In the genomic region with DNA sequence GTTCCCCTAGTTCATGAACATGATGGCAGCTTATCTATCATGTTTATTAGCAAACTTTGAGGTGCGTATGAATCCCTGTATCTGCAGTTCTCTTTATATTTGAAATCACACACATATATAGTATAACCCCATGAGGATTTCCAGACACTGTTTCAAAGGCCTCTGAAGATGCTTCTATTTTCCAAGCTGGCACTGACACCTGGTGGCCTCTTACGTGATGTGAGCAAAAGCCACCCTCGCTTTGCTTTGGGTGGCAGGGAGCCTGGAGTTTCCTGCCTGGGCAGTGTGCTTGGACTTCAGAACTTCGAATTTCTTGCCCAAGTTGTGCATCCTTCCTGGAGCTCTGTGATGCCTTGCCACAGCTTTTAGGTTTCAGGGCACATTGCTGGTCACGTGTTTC, we compare ENCODE assay signal across 9 mouse cellular contexts.
A peak's percentile ranks its signal among the peaks of the same experiment; 100 is the strongest.
DNase-seq lines count a peak whose midpoint lies in the region; ATAC-seq and TF ChIP-seq lines count a peak whose summit lies in the region.
"Had no signal": no experiment of that assay in that cellular context is flagged by ENCODE, and none has a peak within 500 bp of the region (broad histone marks: within the 10 kb centered on the region; RNA-seq: fewer than 3 reads in every experiment).

No protein-coding gene starts in this region.

- TF ChIP-seq POLR2A in olfactory bulb, adult 2 months (IDR thresholded peaks at IDR 0.05; ENCODE audit: insufficient read depth, low read depth, low read length) = no peak

- no peaks in the 10 kb centered on the region for H3K4me1 ChIP-seq in heart, embryonic 15.5 days (replicated peaks)
- H3K4me1 ChIP-seq in embryonic facial prominence, embryonic 14.5 days (ENCODE audit: control insufficient read depth, insufficient read depth, low read length) = peaks cover 9% of the 10 kb centered on the region; the same call in 1 of the 2 replicates
- H3K4me1 ChIP-seq in olfactory bulb, adult 2 months (ENCODE audit: control insufficient read depth, insufficient read depth, low read length) = no peaks in the 10 kb centered on the region
- no peaks in the 10 kb centered on the region for H3K4me1 ChIP-seq in midbrain, embryonic 11.5 days (ENCODE audit: control insufficient read depth, insufficient read depth, low read length)

- DNase-seq in heart, adult 11 months = no peak
- peak; percentile 23 to 41 for DNase-seq in right cerebral cortex, adult 2 months (ENCODE audit: low spot score in 2 of 2)
- no peak for DNase-seq in right cerebral cortex, postnatal 25 days
- DNase-seq in embryonic facial prominence, embryonic 14.5 days (ENCODE audit: low spot score) = peak; percentile 57
- no peak for DNase-seq in urinary bladder, postnatal 14 days (ENCODE audit: low spot score)
- DNase-seq in midbrain, embryonic 11.5 days (ENCODE audit: low spot score, missing footprints) = no peak

- TF ChIP-seq CTCF in olfactory bulb, adult 2 months (IDR thresholded peaks at IDR 0.05; ENCODE audit: insufficient read depth, low read depth, low read length) = 0 out of 2 replicates have a peak, but pooled peaks have one; percentile 12

- no peaks in the 10 kb centered on the region for H3K27me3 ChIP-seq in heart, embryonic 15.5 days
- H3K27me3 ChIP-seq in embryonic facial prominence, embryonic 14.5 days (replicated peaks; ENCODE audit: control insufficient read depth, insufficient read depth, low read length) = no peaks in the 10 kb centered on the region
- H3K27me3 ChIP-seq in midbrain, embryonic 11.5 days (ENCODE audit: control insufficient read depth, insufficient read depth, low read length) = no peaks in the 10 kb centered on the region
- H3K27me3 ChIP-seq: limb, embryonic 15.5 days had no signal

- no peak overlapping the region for H3K4me3 ChIP-seq in heart, embryonic 15.5 days
- H3K4me3 ChIP-seq in embryonic facial prominence, embryonic 14.5 days (ENCODE audit: low read depth, low read length) = no peak overlapping the region
- H3K4me3 ChIP-seq in olfactory bulb, adult 2 months (ENCODE audit: insufficient read depth, low read depth, low read length) = no peak overlapping the region
- no peak overlapping the region for H3K4me3 ChIP-seq in midbrain, embryonic 11.5 days (ENCODE audit: low read depth, low read length)
- H3K4me3 ChIP-seq: limb, embryonic 15.5 days had no signal

- no peaks in the 10 kb centered on the region for H3K36me3 ChIP-seq in heart, embryonic 15.5 days
- H3K36me3 ChIP-seq in embryonic facial prominence, embryonic 14.5 days (ENCODE audit: control insufficient read depth, insufficient read depth, low read length) = no peaks in the 10 kb centered on the region
- H3K36me3 ChIP-seq in midbrain, embryonic 11.5 days (ENCODE audit: control insufficient read depth, insufficient read depth, low read length) = no peaks in the 10 kb centered on the region
- H3K36me3 ChIP-seq: limb, embryonic 15.5 days had no signal

- 0 out of 2 replicates have a peak, but pooled peaks have one; percentile 47 for ATAC-seq in heart, embryonic 15.5 days (replicated peaks; ENCODE audit: insufficient number of reproducible peaks, insufficient read depth, low FRiP score, low read depth)
- ATAC-seq in embryonic facial prominence, embryonic 14.5 days (ENCODE audit: low read depth) = no peak
- no peak for ATAC-seq in midbrain, embryonic 11.5 days (ENCODE audit: low FRiP score)

- H3K4me2 ChIP-seq in heart, embryonic 15.5 days = no peak overlapping the region
- no peak overlapping the region for H3K4me2 ChIP-seq in embryonic facial prominence, embryonic 14.5 days (ENCODE audit: low read depth, low read length)
- H3K4me2 ChIP-seq in midbrain, embryonic 11.5 days = no peak overlapping the region
- H3K4me2 ChIP-seq: limb, embryonic 15.5 days had no signal

- H3K27ac ChIP-seq in heart, embryonic 15.5 days = no peak overlapping the region
- no peak overlapping the region for H3K27ac ChIP-seq in embryonic facial prominence, embryonic 14.5 days (replicated peaks; ENCODE audit: low read depth, low read length)
- no peak overlapping the region for H3K27ac ChIP-seq in olfactory bulb, adult 2 months (ENCODE audit: insufficient read depth, low read depth, low read length)
- H3K27ac ChIP-seq in midbrain, embryonic 11.5 days (ENCODE audit: low read depth, low read length) = no peak overlapping the region
- H3K27ac ChIP-seq: limb, embryonic 15.5 days had no signal

- no peak overlapping the region for H3K9ac ChIP-seq in heart, embryonic 15.5 days
- no peak overlapping the region for H3K9ac ChIP-seq in embryonic facial prominence, embryonic 14.5 days (ENCODE audit: low read depth, low read length)
- H3K9ac ChIP-seq in midbrain, embryonic 11.5 days (ENCODE audit: low read length) = no peak overlapping the region
- H3K9ac ChIP-seq: limb, embryonic 15.5 days had no signal

- H3K9me3 ChIP-seq in heart, embryonic 15.5 days (replicated peaks) = no peaks in the 10 kb centered on the region
- no peaks in the 10 kb centered on the region for H3K9me3 ChIP-seq in embryonic facial prominence, embryonic 14.5 days (ENCODE audit: control insufficient read depth, low read length)
- no peaks in the 10 kb centered on the region for H3K9me3 ChIP-seq in midbrain, embryonic 11.5 days (ENCODE audit: control insufficient read depth, low read length)
- H3K9me3 ChIP-seq: limb, embryonic 15.5 days had no signal

- 50% methylated on average over 5 of the region's 5 CpGs for WGBS in heart, embryonic 15.5 days
- 62% methylated on average over 5 of the region's 5 CpGs for WGBS in embryonic facial prominence, embryonic 14.5 days
- WGBS in olfactory bulb, adult 2 months = 82% methylated on average over 5 of the region's 5 CpGs
- WGBS in midbrain, embryonic 11.5 days = 76% methylated on average over 5 of the region's 5 CpGs

Comparison
In these comparisons a context has a peak if more than half of its experiments do, and no peak if none do; other contexts are left out.
1. DNase-seq: peak in right cerebral cortex, adult 2 months (2 of 2) and embryonic facial prominence, embryonic 14.5 days (single experiment); none in heart, adult 11 months (single experiment), right cerebral cortex, postnatal 25 days (single experiment), urinary bladder, postnatal 14 days (single experiment) and midbrain, embryonic 11.5 days (single experiment).